Mouse (Mus musculus) ovary, postnatal 36 days (tissue): Measurements from ENCODE around the gene Nhs.

ENCODE experiments used
- DNase-seq: peaks from one replicate; pipeline ENCODE4 v3.0.0; 2022; ENCODE audit warnings: low spot score, mixed read lengths

The Nhs gene

GRCm38 (mm10) chrX:162159637-162160611, at the start of gene Nhs:
Gene Nhs, minus strand, starts transcription at chrX:162159730.
- DNase-seq: peak; percentile 79

DNA sequence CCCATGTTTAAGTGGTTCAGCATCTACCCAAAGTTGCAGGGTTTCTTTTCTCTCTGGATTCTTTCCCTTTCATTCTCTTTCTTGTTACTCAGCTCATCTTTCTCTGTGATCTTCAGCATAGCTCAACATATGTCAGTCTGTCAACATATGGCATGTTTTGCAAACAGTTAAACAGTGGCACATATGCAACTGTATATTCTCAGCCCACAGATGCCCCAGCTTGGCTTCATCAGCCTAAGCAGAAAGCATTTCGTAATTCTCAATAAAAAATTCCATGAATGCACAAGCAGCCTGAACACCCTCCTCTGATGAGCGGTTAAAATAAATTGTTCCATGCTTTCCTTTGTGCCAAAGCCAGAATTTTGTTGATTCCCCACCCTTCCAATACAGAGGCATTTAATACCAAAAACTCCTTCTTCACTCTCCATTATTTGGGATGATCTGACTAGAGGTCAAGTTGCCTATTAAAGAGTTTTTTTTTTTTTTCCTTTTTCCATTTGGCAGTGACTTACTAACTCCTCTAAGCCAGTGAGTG, 46.9 kb upstream of the Nhs start:
- no peak for DNase-seq

- DNase-seq: peak; percentile 28
These were observed 540 bp downstream of the Nhs start for GRCm38 (mm10) chrX:162158743-162159636.

- DNase-seq: no peak
These were observed 1.4 kb downstream of the Nhs start for GRCm38 (mm10) chrX:162158142-162158541.

DNA sequence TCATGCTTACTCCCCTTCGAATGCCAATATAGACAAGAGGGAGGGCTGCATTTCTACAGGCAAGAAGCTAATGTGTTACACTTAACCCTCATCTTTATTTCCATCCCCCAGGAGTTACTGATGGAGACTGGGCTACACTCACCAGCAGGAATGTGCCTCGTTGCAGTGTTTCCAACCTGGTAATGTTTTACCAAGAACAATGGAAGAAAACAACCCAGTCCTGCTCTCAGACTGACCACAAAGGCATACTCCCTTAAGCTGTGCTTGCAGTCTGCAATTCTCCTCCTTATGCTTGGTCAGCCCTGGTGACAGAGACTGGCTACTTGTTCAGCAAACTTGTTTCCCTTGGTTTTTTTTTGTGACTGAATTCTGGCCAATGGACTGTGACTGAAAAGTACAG, 21.7 kb downstream of the Nhs start:
- no peak for DNase-seq

GRCm38 (mm10) chrX:162113257-162113656, 46.3 kb downstream of the Nhs start:
- DNase-seq: no peak

DNA sequence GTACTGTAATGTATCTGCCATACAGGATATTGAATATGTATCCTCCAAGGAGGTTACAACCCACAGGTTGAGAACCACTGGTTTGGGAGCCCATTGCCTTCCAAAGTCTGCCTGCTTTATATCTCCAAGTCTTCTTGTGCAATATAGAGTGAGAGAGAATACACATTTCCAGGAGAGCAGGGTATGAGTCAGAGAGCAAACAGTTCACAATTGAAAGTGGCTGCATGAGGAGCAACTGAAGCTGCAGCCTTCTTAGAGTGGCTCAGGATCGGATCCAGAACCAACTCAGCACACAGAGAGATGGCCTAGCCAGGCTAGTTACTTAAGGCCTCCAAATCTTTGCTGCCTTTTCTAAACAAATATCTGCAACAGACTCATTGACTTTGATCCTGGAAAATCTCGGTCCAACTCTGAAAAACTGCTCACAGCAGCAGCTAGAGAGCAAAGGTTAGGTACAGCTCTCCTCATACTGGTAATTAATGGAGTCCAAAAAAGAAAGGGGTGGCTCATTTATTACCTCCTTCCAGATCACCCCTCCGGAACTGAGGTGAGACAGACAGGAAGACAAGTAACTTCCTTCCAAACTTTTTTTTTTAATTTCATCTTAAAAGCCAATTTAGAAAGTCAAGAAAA, 56.6 kb downstream of the Nhs start:
- DNase-seq: no peak

- DNase-seq: no peak
These were observed 61.2 kb downstream of the Nhs start for GRCm38 (mm10) chrX:162098364-162098763.

- DNase-seq: peak; percentile 21
These were observed 72.2 kb downstream of the Nhs start for GRCm38 (mm10) chrX:162087291-162087690.

GRCm38 (mm10) chrX:162085897-162086200, 73.7 kb downstream of the Nhs start:
- no peak for DNase-seq

- no peak for DNase-seq
These were observed 74.3 kb downstream of the Nhs start for GRCm38 (mm10) chrX:162085062-162085896.

DNA sequence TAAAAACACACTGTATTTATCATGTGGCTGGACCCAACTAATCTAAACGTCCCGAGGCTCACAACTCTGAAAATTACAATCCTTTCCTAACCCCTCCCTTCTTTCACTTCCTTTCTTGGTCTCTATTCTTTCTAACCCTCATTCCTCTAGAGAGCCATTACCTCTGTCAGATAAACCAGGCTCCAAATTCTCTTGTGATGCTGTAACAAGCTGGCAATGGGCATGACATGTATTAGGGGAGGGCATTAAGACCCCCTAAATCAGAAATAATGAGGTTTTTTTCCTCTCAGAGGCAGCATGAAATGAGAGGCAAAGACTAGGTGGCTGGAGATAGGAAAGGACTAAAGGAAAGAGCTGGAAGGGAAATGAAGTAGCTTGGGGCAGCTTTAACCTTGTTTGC, 96.4 kb downstream of the Nhs start:
- DNase-seq: no peak

DNA sequence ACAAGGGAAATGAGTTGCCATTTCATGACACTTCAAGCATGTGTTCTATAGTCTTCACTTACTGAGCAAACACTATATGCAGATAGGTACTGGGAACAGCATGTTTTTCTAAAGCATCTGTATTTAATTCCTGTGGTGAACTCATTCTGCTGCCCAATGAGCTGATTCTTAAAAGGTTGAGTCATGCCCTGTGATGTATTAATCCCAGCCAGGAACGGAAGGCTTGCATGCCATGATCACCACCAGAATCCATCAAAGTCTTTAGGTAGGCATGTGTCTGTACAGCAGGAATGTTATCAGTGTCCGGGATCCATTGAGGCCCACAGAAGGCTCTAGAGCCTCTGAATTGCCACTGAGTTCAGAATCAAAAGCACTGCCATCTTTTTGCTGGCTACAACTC, 103.9 kb downstream of the Nhs start:
- no peak for DNase-seq

- DNase-seq: no peak
These were observed 106.0 kb downstream of the Nhs start for GRCm38 (mm10) chrX:162053566-162053965.

DNA sequence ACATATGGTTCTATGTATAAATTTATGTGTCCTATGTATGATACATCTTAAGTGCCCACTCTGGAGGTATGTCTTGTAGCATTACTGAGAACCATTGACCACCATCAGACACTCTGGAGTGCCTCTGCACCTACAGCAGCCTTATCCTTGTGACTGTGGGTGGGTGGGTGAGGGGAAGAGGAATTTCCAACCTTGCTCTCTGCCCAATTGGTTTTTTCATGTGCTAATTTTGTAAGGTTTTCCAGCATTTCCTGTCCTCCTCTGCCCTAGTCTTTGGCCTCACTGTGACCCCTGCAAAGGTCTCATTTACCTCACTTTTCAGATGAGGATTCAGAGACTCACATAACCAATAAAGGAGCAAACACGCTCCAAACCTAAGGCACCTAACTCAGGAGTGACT, 107.0 kb downstream of the Nhs start:
- DNase-seq: no peak

GRCm38 (mm10) chrX:162049616-162050015, 109.9 kb downstream of the Nhs start:
- no peak for DNase-seq

GRCm38 (mm10) chrX:162045527-162045926, 114.0 kb downstream of the Nhs start:
- DNase-seq: no peak

DNA sequence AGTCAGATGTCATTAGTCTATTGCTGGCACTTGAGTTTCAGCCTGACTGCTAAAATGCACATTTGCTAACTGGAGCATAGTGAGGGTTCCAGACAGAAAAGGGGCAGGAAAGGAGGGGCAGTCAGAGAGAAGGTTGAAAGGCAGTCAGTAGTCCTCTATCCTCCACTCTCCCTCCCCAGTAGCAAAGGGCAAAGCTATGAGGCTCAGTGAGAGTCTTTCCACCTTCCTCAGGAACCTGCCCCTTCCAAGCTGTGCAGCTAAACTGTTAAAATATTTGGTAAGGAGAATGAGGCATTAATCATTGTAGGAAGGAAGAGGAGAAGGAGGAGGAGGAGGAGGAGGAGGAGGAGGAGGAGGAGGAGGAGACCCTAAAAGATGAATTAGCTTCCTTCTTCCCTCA, 115.4 kb downstream of the Nhs start:
- DNase-seq: no peak

GRCm38 (mm10) chrX:162025210-162025953, 134.1 kb downstream of the Nhs start:
- DNase-seq: peak; percentile 31

- no peak for DNase-seq
These were observed 137.8 kb downstream of the Nhs start for GRCm38 (mm10) chrX:162021724-162022123.
